Mouse (Mus musculus) Patski (cell line): ENCODE measurements around the gene Tor1a. TPM values are rescaled to one million over a fixed set of nuclear protein-coding genes. Genes with fewer than 3 reads are reported as not detected.

Experiments used
- ATAC-seq: fragments of 100-300 bp; one replicate; pipeline ENCODE4 v1.8.0; 2021
- CTCF ChIA-PET: fragments of 350-600 bp; sonication (Branson Sonifier 250); formaldehyde crosslinking; loops from one replicate; lab custom pipeline; 2022; ENCODE audit warnings: inconsistent platforms; lab: Charles Lee
- POLR2A ChIA-PET: fragments of 350-600 bp; sonication (Branson Sonifier 250); formaldehyde crosslinking; loops from one replicate; lab custom pipeline; 2022; ENCODE audit warnings: antibody characterized with exemption, inconsistent platforms; lab: Charles Lee
- DNase-seq: peaks from one replicate; pipeline ENCODE4 v3.0.0-alpha.2; 2011; ENCODE audit warnings: low read depth, low spot score
- H3K27me3 ChIP-seq: fragments of 371-371 bp; one replicate; pipeline ENCODE4 v1.5.1; 2021
- CTCF ChIP-seq: fragments of 100-300 bp; IDR thresholded peaks from one replicate; pipeline ENCODE4 v1.5.1; 2021
- in situ Hi-C: fragments of 300-500 bp; cut with MboI; formaldehyde crosslinking; loops from 3 replicates; pipeline ENCODE4 v1.11.1; 2018; ENCODE audit warnings: low pct_unique_long_range_greater_than_20kb, mixed read lengths
- polyA plus RNA-seq: library from polyadenylated mRNA; unstranded; gene quantifications from one replicate; pipeline ENCODE4 v1.2.3, GENCODE M21; 2021

Gene Tor1a
- polyA plus RNA-seq = 53.1 TPM

GRCm38 (mm10) chr2:30967352-30968327 lies at the start of gene Tor1a:
TSS of gene Tor1a (minus strand) at chr2:30967933.
- no peak for DNase-seq
- ATAC-seq = peak; percentile 58
- in situ Hi-C loops = loop anchor here (5.0 kb wide), 1 partner anchor 185 kb away; the partner anchor contains the start of gene Gpr107
- no peaks in the 10 kb centered on the region for H3K27me3 ChIP-seq
- POLR2A ChIA-PET = interaction anchor here (1.0 kb wide), 1 partner anchor 12 kb away, joined by 4 read pairs; no protein-coding TSS in a partner anchor
- CTCF ChIA-PET = interaction anchor here (1.0 to 1.3 kb wide), 2 partner anchors 10 to 11 kb away, joined by 3 to 4 read pairs; no protein-coding TSS in a partner anchor
- TF ChIP-seq CTCF = no peak

- in situ Hi-C loops = no loop called here
- no peak for ATAC-seq
- ChIA-PET CTCF (interaction anchor here (1.0 to 1.4 kb wide), 2 partner anchors 9 kb away, joined by 4 read pairs; no protein-coding TSS in a partner anchor), POLR2A (interaction anchor here (1.4 kb wide), 1 partner anchor 15 kb away, joined by 3 read pairs; no protein-coding TSS in a partner anchor)
- no peak for DNase-seq
- H3K27me3 ChIP-seq = no peaks in the 10 kb centered on the region
- no peak for TF ChIP-seq CTCF
Observed at GRCm38 (mm10) chr2:31013371-31014120, 45.8 kb upstream of the Tor1a start.

- H3K27me3 ChIP-seq = no peaks in the 10 kb centered on the region
- ATAC-seq (no peak), DNase-seq (no peak)
- POLR2A ChIA-PET = no interaction called here
- CTCF ChIA-PET = no interaction called here
- no peak for TF ChIP-seq CTCF
- in situ Hi-C loops = no loop called here
Observed at GRCm38 (mm10) chr2:31007208-31007607, 39.5 kb upstream of the Tor1a start.

GRCm38 (mm10) chr2:31006434-31006833 lies 38.7 kb upstream of the Tor1a start:
- CTCF ChIA-PET = interaction anchor here (1.2 kb wide), 1 partner anchor 11 kb away, joined by 3 read pairs; no protein-coding TSS in a partner anchor
- in situ Hi-C loops = no loop called here
- no peak for TF ChIP-seq CTCF
- POLR2A ChIA-PET = no interaction called here
- no peak for ATAC-seq
- H3K27me3 ChIP-seq = no peaks in the 10 kb centered on the region
- DNase-seq = no peak

- no peak for ATAC-seq
- TF ChIP-seq CTCF = no peak
- H3K27me3 ChIP-seq = no peaks in the 10 kb centered on the region
- POLR2A ChIA-PET = no interaction called here
- in situ Hi-C loops = no loop called here
- DNase-seq = no peak
- CTCF ChIA-PET = interaction anchor here (1.2 kb wide), 1 partner anchor 10 kb away, joined by 3 read pairs; no protein-coding TSS in a partner anchor
Observed at GRCm38 (mm10) chr2:31005453-31005852, 37.7 kb upstream of the Tor1a start.

GRCm38 (mm10) chr2:31002857-31003256 lies 35.1 kb upstream of the Tor1a start:
- CTCF ChIA-PET = no interaction called here
- in situ Hi-C loops = no loop called here
- no peak for TF ChIP-seq CTCF
- POLR2A ChIA-PET = no interaction called here
- ATAC-seq (no peak), DNase-seq (no peak)
- H3K27me3 ChIP-seq = no peaks in the 10 kb centered on the region

GRCm38 (mm10) chr2:30998443-30999260 lies 30.9 kb upstream of the Tor1a start:
- in situ Hi-C loops = no loop called here
- H3K27me3 ChIP-seq = no peaks in the 10 kb centered on the region
- DNase-seq = no peak
- ChIA-PET POLR2A (interaction anchor here (0.6 to 1.0 kb wide), 3 partner anchors 13 to 28 kb away, joined by 3 to 4 read pairs (median 3); no protein-coding TSS in a partner anchor), CTCF (interaction anchor here (0.6 to 1.2 kb wide), 2 partner anchors 16 to 155 kb away, joined by 3 read pairs; no protein-coding TSS in a partner anchor)
- ATAC-seq = no peak
- no peak for TF ChIP-seq CTCF

GRCm38 (mm10) chr2:30995432-30995996 lies 27.8 kb upstream of the Tor1a start:
- no peaks in the 10 kb centered on the region for H3K27me3 ChIP-seq
- POLR2A ChIA-PET = interaction anchor here (0.9 kb wide), 1 partner anchor 12 kb away, joined by 3 read pairs; no protein-coding TSS in a partner anchor
- ATAC-seq = peak; percentile 58
- DNase-seq = no peak
- in situ Hi-C loops = no loop called here
- no peak for TF ChIP-seq CTCF
- CTCF ChIA-PET = interaction anchor here (1.5 kb wide), 1 partner anchor 11 kb away, joined by 3 read pairs; no protein-coding TSS in a partner anchor

GRCm38 (mm10) chr2:30994853-30995252 lies 27.1 kb upstream of the Tor1a start:
- ATAC-seq (no peak), DNase-seq (no peak)
- no peak for TF ChIP-seq CTCF
- POLR2A ChIA-PET = no interaction called here
- no peaks in the 10 kb centered on the region for H3K27me3 ChIP-seq
- in situ Hi-C loops = no loop called here
- CTCF ChIA-PET = interaction anchor here (1.5 kb wide), 1 partner anchor 11 kb away, joined by 3 read pairs; no protein-coding TSS in a partner anchor
